Mouse (Mus musculus) embryonic facial prominence, embryonic 12.5 days (tissue): ENCODE measurements around the gene Glipr1l1. TPM values are rescaled to one million over a fixed set of nuclear protein-coding genes. Genes with fewer than 3 reads are reported as not detected.
"Not testable (repeated sequence)": the region's sequence is repeated elsewhere in the genome, so short reads cannot be mapped to it uniquely, and the experiment has no call there.

Source experiments
- ATAC-seq: fragments of 200-750 bp; cut with Nextera tagmentation; 2 replicates; pipeline ENCODE4 v1.8.0; 2017; ENCODE audit not compliant: insufficient number of reproducible peaks, insufficient read depth, low FRiP score, low TSS enrichment
- H3K27ac ChIP-seq: fragments of 300-500 bp; sonication (generic); 2 replicates; pipeline ENCODE4 v1.5.1; 2016; ENCODE audit warnings: mild to moderate bottlenecking
- H3K27me3 ChIP-seq: fragments of 300-500 bp; sonication (generic); 2 replicates; pipeline ENCODE4 v1.6.1; 2016; ENCODE audit warnings: mild to moderate bottlenecking, moderate library complexity
- H3K36me3 ChIP-seq: fragments of 300-500 bp; sonication (generic); 2 replicates; pipeline ENCODE4 v1.6.1; 2016; ENCODE audit warnings: mild to moderate bottlenecking
- H3K4me1 ChIP-seq: fragments of 300-500 bp; sonication (generic); 2 replicates; pipeline ENCODE4 v1.6.1; 2016
- H3K4me2 ChIP-seq: fragments of 300-500 bp; sonication (generic); replicated peaks from 2 replicates; pipeline ENCODE4 v1.6.1; 2016; ENCODE audit warnings: mild to moderate bottlenecking, moderate library complexity
- H3K4me3 ChIP-seq: fragments of 300-500 bp; sonication (generic); 2 replicates; pipeline ENCODE4 v1.5.1; 2016; ENCODE audit warnings: mild to moderate bottlenecking
- H3K9ac ChIP-seq: fragments of 300-500 bp; sonication (generic); 2 replicates; pipeline ENCODE4 v1.6.1; 2016; ENCODE audit warnings: mild to moderate bottlenecking, moderate library complexity
- H3K9me3 ChIP-seq: fragments of 300-500 bp; sonication (generic); 2 replicates; pipeline ENCODE4 v1.6.1; 2016; ENCODE audit warnings: mild to moderate bottlenecking, moderate library complexity
- WGBS: fragments of 180-500 bp; shearing (Covaris S2); methylation state at CpG from one replicate; pipeline ENCODE4 v1.1.7; 2016; 5-methylcytosine and 5-hydroxymethylcytosine counted together
- polyA plus RNA-seq: library from polyadenylated mRNA; unstranded; fragments of >200 nt; fragmentation: Nextera tagmentation; extraction: Ambion mirVana; gene quantifications from 2 replicates; pipeline ENCODE4 v1.2.1, GENCODE M21; 2016

Glipr1l1 gene
- polyA plus RNA-seq, 1 experiment from 2014 or later: not detected

GRCm38 (mm10) chr10:112125090-112125489, 65.1 kb downstream of the Glipr1l1 start:
- not testable (repeated sequence) for H3K4me2 ChIP-seq, ATAC-seq, H3K4me3 ChIP-seq, H3K36me3 ChIP-seq, H3K27me3 ChIP-seq, H3K9ac ChIP-seq, H3K4me1 ChIP-seq, H3K9me3 ChIP-seq, H3K27ac ChIP-seq
- 49% methylated on average over 2 of the region's 2 CpGs for WGBS

- not testable (repeated sequence) for H3K9me3 ChIP-seq, H3K36me3 ChIP-seq, H3K4me2 ChIP-seq, H3K4me1 ChIP-seq, H3K4me3 ChIP-seq, ATAC-seq, H3K9ac ChIP-seq, H3K27me3 ChIP-seq, H3K27ac ChIP-seq
- WGBS: 72% methylated on average over 6 of the region's 6 CpGs
Observed at GRCm38 (mm10) chr10:112127682-112128230, 67.8 kb downstream of the Glipr1l1 start.

Other genes with a start within 250 kb of the Glipr1l1 start
- 51.5 and 54.0 TPM in 2 replicates for gene Krr1, start 87.5 kb upstream of the Glipr1l1 start, polyA plus RNA-seq
- 1.6 and 2.4 TPM in 2 replicates for gene Glipr1, start 57.6 kb upstream of the Glipr1l1 start, polyA plus RNA-seq
- not detected in 2 replicates for gene Glipr1l2, start 23.2 kb downstream of the Glipr1l1 start, polyA plus RNA-seq
- gene Glipr1l3, start 100.1 kb downstream of the Glipr1l1 start, polyA plus RNA-seq: not detected in 2 replicates
- gene Caps2, start 103.4 kb downstream of the Glipr1l1 start, polyA plus RNA-seq: 0.36 and 0.62 TPM in 2 replicates
- gene Kcnc2, start 210.9 kb downstream of the Glipr1l1 start, polyA plus RNA-seq: 0.69 and 0.93 TPM in 2 replicates